Mouse (Mus musculus): ENCODE measurements at regions not wholly inside any gene's neighbourhood (a gene's known extent, or its start where the extent isn't known, plus 50 kb on each side); places are given as distances from the start of the nearest gene placed in this dataset.

GRCm38 (mm10) chr2:114822657-114823056 is 167.9 kb upstream of the Dph6 start:
- TF ChIP-seq CTCF (IDR thresholded peaks at IDR 0.05; ENCODE audit: low read depth, low read length): no peak
- no peak for TF ChIP-seq GATA1 (IDR thresholded peaks at IDR 0.05; ENCODE audit: borderline replicate concordance, low read length)
- TF ChIP-seq GATA2 (IDR thresholded peaks at IDR 0.05; ENCODE audit: borderline replicate concordance, low read depth, low read length): no peak
